In the genomic region with DNA sequence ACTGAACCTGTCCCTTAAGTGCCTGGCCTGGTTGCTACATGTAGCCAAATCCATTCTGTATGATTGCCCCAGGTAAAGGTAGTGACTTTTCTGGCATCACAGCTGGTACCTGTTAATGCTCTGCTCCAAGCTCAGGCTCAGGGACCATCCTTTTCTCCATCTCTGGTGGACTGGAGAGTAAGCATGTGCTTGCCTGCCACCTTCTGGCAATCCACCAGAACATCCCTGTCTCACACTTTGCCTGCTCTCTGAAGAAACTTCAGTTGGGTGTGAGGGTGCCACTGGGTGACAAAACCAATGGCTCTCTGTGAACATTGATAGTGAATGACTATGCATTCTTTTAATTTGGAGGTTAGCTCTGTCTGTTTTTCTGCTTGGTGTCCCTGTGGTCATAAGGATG, we compare ENCODE assay signal across 9 mouse cellular contexts. TPM values are rescaled to one million over a fixed set of nuclear protein-coding genes. Genes with fewer than 3 reads are reported as not detected.
DNase-seq lines count a peak whose midpoint lies in the region; ATAC-seq and TF ChIP-seq lines count a peak whose summit lies in the region.
"Had no signal": no experiment of that assay in that cellular context is flagged by ENCODE, and none has a peak within 500 bp of the region (broad histone marks: within the 10 kb centered on the region; RNA-seq: fewer than 3 reads in every experiment).

No protein-coding gene starts in this region.

- no peaks in the 10 kb centered on the region for H3K27me3 ChIP-seq in heart, adult 2 months (ENCODE audit: control insufficient read depth, insufficient read depth, low read length)
- H3K27me3 ChIP-seq in spleen, adult 2 months (ENCODE audit: control insufficient read depth, insufficient read depth, low read length), result no peaks in the 10 kb centered on the region
- H3K27me3 ChIP-seq in erythroblast, embryonic 14.5 days (ENCODE audit: control insufficient read depth), result no peaks in the 10 kb centered on the region
- H3K27me3 ChIP-seq: stomach, embryonic 15.5 days had no signal

- intact Hi-C loops in heart, adult 2 months (cut with DNase I), result loop anchor here (10.0 kb wide), 1 partner anchor 506 kb away; a partner anchor contains a TSS
- intact Hi-C loops in heart, postnatal 25 days (cut with DNase I), result loop anchor here (5.0 kb wide), 1 partner anchor 169 kb away; no protein-coding TSS in a partner anchor

- H3K4me3 ChIP-seq in heart, adult 2 months, result no peak overlapping the region
- no peak overlapping the region for H3K4me3 ChIP-seq in spleen, adult 2 months (ENCODE audit: extremely low read depth, insufficient read depth, insufficient read length)
- H3K4me3 ChIP-seq in erythroblast, embryonic 14.5 days (replicated peaks), result peak overlapping the region; percentile 40
- H3K4me3 ChIP-seq: stomach, embryonic 15.5 days had no signal

- DNase-seq in heart, adult 2 months, result no peak
- no peak for DNase-seq in heart, postnatal 25 days (ENCODE audit: low spot score)
- DNase-seq in spleen, adult 2 months (ENCODE audit: low read depth in 1 of 2, low spot score in 2 of 2), result no peak
- no peak for DNase-seq in spleen, adult 18-20 months
- DNase-seq in thymus, postnatal 10 days (ENCODE audit: low spot score in 2 of 2), result no peak
- DNase-seq in testis, postnatal 10 days (ENCODE audit: low spot score), result no peak

- H3K79me2 ChIP-seq in heart, adult 2 months (replicated peaks; ENCODE audit: control insufficient read depth, insufficient read depth, low read length), result no peaks in the 10 kb centered on the region

- peak; percentile 62 for TF ChIP-seq CTCF in heart, adult 2 months (IDR thresholded peaks at IDR 0.05)
- TF ChIP-seq CTCF in spleen, adult 2 months (IDR thresholded peaks at IDR 0.05; ENCODE audit: extremely low read depth, insufficient read depth, insufficient read length, insufficient replicate concordance), result peak; percentile 35; the same call in 1 of the 2 replicates

- no peaks in the 10 kb centered on the region for H3K36me3 ChIP-seq in heart, adult 2 months (ENCODE audit: control insufficient read depth, insufficient read depth, low read length)
- peaks cover 25% of the 10 kb centered on the region for H3K36me3 ChIP-seq in spleen, adult 2 months (ENCODE audit: control insufficient read depth, insufficient read depth, low read length)
- H3K36me3 ChIP-seq in erythroblast, embryonic 14.5 days (ENCODE audit: control insufficient read depth), result peaks cover 86% of the 10 kb centered on the region

- H3K9me3 ChIP-seq in erythroblast, embryonic 14.5 days (ENCODE audit: control insufficient read depth, low read length), result no peaks in the 10 kb centered on the region
- H3K9me3 ChIP-seq: stomach, embryonic 15.5 days had no signal

- H3K27ac ChIP-seq in heart, adult 2 months, result no peak overlapping the region
- no peak overlapping the region for H3K27ac ChIP-seq in spleen, adult 2 months (ENCODE audit: insufficient read depth, low read length)
- H3K27ac ChIP-seq: stomach, embryonic 15.5 days had no signal

- H3K4me1 ChIP-seq in heart, adult 2 months (ENCODE audit: control insufficient read depth, insufficient read depth, low read length), result no peaks in the 10 kb centered on the region
- peaks cover 5% of the 10 kb centered on the region; the same call in 1 of the 2 replicates for H3K4me1 ChIP-seq in spleen, adult 2 months (ENCODE audit: control insufficient read depth, insufficient read depth, insufficient read length)
- H3K4me1 ChIP-seq in erythroblast, embryonic 14.5 days (ENCODE audit: control insufficient read depth), result peaks cover 44% of the 10 kb centered on the region
- H3K4me1 ChIP-seq: stomach, embryonic 15.5 days had no signal

- 0 out of 2 replicates have a peak, but pooled peaks have one; percentile 23 for ATAC-seq in monocyte, adult 5-6 weeks (replicated peaks; ENCODE audit: insufficient number of reproducible peaks, low FRiP score, low TSS enrichment, poor library complexity, severe bottlenecking)

- no peak for TF ChIP-seq POLR2A in heart, adult 2 months (IDR thresholded peaks at IDR 0.05; ENCODE audit: insufficient read depth, low read depth, low read length)
- TF ChIP-seq POLR2A in spleen, adult 2 months (IDR thresholded peaks at IDR 0.05; ENCODE audit: low read depth, low read length), result no peak

- 0 out of 2 replicates have a peak, but pooled peaks have one; percentile 18 for TF ChIP-seq EP300 in heart, adult 2 months (IDR thresholded peaks at IDR 0.05; ENCODE audit: insufficient read depth, low read depth, low read length)

- H3K9ac ChIP-seq in heart, adult 2 months (ENCODE audit: low read depth, low read length), result no peak overlapping the region
- H3K9ac ChIP-seq: stomach, embryonic 15.5 days had no signal

RNA-seq across cellular contexts. Expression of a gene that starts 7.2 kb away (rescaled TPM):
- total RNA-seq in heart, adult 2 months (2021), result 1 to 10 TPM; 3.3 to 3.4 TPM
- polyA plus RNA-seq in heart, adult 2 months (2012; rRNA removed), result 2.8 and 5.0 TPM in 2 replicates
- 1 to 10 TPM; 3.2 TPM for total RNA-seq in heart, postnatal 25 days (2021)
- polyA plus RNA-seq in spleen, adult 2 months (2012; rRNA removed), result 4.1 and 4.9 TPM in 2 replicates
- polyA plus RNA-seq in erythroblast, embryonic 14.5 days (2012), result 0.09 and 0.12 TPM in 2 replicates
- 13.1 to 21.7 TPM (median 14.7 TPM) in 3 replicates for total RNA-seq in monocyte, adult 5-6 weeks (2017)

RNA-seq across cellular contexts. Expression of a gene that starts 35.8 kb away (rescaled TPM):
- total RNA-seq in heart, adult 2 months (2021), result 10 to 100 TPM; 79.2 to 81.7 TPM
- 86.7 and 111 TPM in 2 replicates for polyA plus RNA-seq in heart, adult 2 months (2012; rRNA removed)
- total RNA-seq in heart, postnatal 25 days (2021), result 10 to 100 TPM; 92.7 to 92.8 TPM
- 68.2 and 77.3 TPM in 2 replicates for polyA plus RNA-seq in spleen, adult 2 months (2012; rRNA removed)
- 8.4 and 8.7 TPM in 2 replicates for polyA plus RNA-seq in erythroblast, embryonic 14.5 days (2012)
- total RNA-seq in monocyte, adult 5-6 weeks (2017), result 131 to 170 TPM (median 150 TPM) in 3 replicates
